8 mouse cellular contexts compared by ENCODE assay signal in genomic region chr19:6376255-6376564, GRCm38 (mm10). TPM values are rescaled to one million over a fixed set of nuclear protein-coding genes. Genes with fewer than 3 reads are reported as not detected.
DNase-seq lines count a peak whose midpoint lies in the region; ATAC-seq and TF ChIP-seq lines count a peak whose summit lies in the region.

No protein-coding gene starts in this region.

- peak; percentile 83 for DNase-seq in forebrain, embryonic 11.5 days (ENCODE audit: low spot score)
- DNase-seq in left cerebral cortex, postnatal 4 days: peak; percentile 81
- no peak for DNase-seq in left cerebral cortex, adult 11 months (ENCODE audit: low spot score)
- DNase-seq in G1E (ENCODE audit: low spot score): no peak
- peak; percentile 66 to 82 for DNase-seq in cerebellum, postnatal 4 days (ENCODE audit: low spot score in 2 of 2)
- DNase-seq in liver, embryonic 14.5 days (ENCODE audit: low read depth in 3 of 3, low spot score in 3 of 3): no peak
- no peak for DNase-seq in frontal cortex, postnatal 10 days (ENCODE audit: low spot score in 2 of 2)

- intact Hi-C loops in left cerebral cortex, postnatal 4 days (cut with DNase I): no loop called here

- TF ChIP-seq EP300 in liver, embryonic 14.5 days (IDR thresholded peaks at IDR 0.05; ENCODE audit: low read depth): no peak

- H3K9ac ChIP-seq in forebrain, embryonic 11.5 days (ENCODE audit: low read length): no peak overlapping the region
- H3K9ac ChIP-seq in forebrain, embryonic 13.5 days: no peak overlapping the region
- no peak overlapping the region for H3K9ac ChIP-seq in liver, embryonic 14.5 days (replicated peaks)

- H3K9me3 ChIP-seq in forebrain, embryonic 11.5 days (ENCODE audit: control insufficient read depth, low read length): no peaks in the 10 kb centered on the region
- no peaks in the 10 kb centered on the region for H3K9me3 ChIP-seq in forebrain, embryonic 13.5 days (replicated peaks)
- H3K9me3 ChIP-seq in G1E (replicated peaks): no peaks in the 10 kb centered on the region
- no peaks in the 10 kb centered on the region for H3K9me3 ChIP-seq in liver, embryonic 14.5 days (ENCODE audit: control insufficient read depth, low read length)

- no peak overlapping the region for H3K4me3 ChIP-seq in forebrain, embryonic 11.5 days (ENCODE audit: low read depth, low read length)
- no peak overlapping the region for H3K4me3 ChIP-seq in forebrain, embryonic 13.5 days
- H3K4me3 ChIP-seq in G1E (ENCODE audit: low read depth, low read length): no peak overlapping the region
- H3K4me3 ChIP-seq in liver, embryonic 14.5 days (ENCODE audit: insufficient read depth in 1 of 2, low read depth in 2 of 2, low read length in 2 of 2): no peak overlapping the region

- no peak overlapping the region for H3K27ac ChIP-seq in forebrain, embryonic 11.5 days (ENCODE audit: low read depth, low read length)
- H3K27ac ChIP-seq in forebrain, embryonic 13.5 days: no peak overlapping the region
- no peak overlapping the region for H3K27ac ChIP-seq in liver, embryonic 14.5 days

- H3K36me3 ChIP-seq in forebrain, embryonic 11.5 days (ENCODE audit: control insufficient read depth, insufficient read depth, low read length): peaks cover 57% of the 10 kb centered on the region
- H3K36me3 ChIP-seq in forebrain, embryonic 13.5 days (ENCODE audit: poor library complexity, severe bottlenecking): peaks cover 86% of the 10 kb centered on the region
- peaks cover 98% of the 10 kb centered on the region for H3K36me3 ChIP-seq in G1E (replicated peaks)
- peaks cover 75% of the 10 kb centered on the region for H3K36me3 ChIP-seq in liver, embryonic 14.5 days (replicated peaks; ENCODE audit: control insufficient read depth, insufficient read depth, low read depth)

- 80% methylated on average over 14 of the region's 14 CpGs for WGBS in forebrain, embryonic 11.5 days
- WGBS in forebrain, embryonic 13.5 days: 73% methylated on average over 14 of the region's 14 CpGs
- WGBS in liver, embryonic 14.5 days (ENCODE audit: insufficient replicate concordance): 80% methylated on average over 14 of the region's 14 CpGs

- ATAC-seq in forebrain, embryonic 11.5 days (replicated peaks; ENCODE audit: low FRiP score): no peak
- no peak for ATAC-seq in forebrain, embryonic 13.5 days
- ATAC-seq in G1E (ENCODE audit: extremely low read depth, insufficient number of reproducible peaks, low FRiP score, poor library complexity, severe bottlenecking): no peak
- ATAC-seq in liver, embryonic 14.5 days (ENCODE audit: insufficient read depth): no peak

- no peaks in the 10 kb centered on the region for H3K4me1 ChIP-seq in forebrain, embryonic 11.5 days (replicated peaks; ENCODE audit: control insufficient read depth, insufficient read depth, low read length)
- 0 out of 2 replicates have a peak, but pooled peaks cover 7% of the 10 kb centered on the region for H3K4me1 ChIP-seq in forebrain, embryonic 13.5 days
- H3K4me1 ChIP-seq in G1E (ENCODE audit: insufficient read depth, low read depth, low read length): peaks cover 57% of the 10 kb centered on the region
- H3K4me1 ChIP-seq in liver, embryonic 14.5 days (replicated peaks; ENCODE audit: control insufficient read depth in 2 of 2, insufficient read depth in 2 of 2, low read length in 1 of 2): no peaks in the 10 kb centered on the region

- TF ChIP-seq CTCF in G1E (IDR thresholded peaks at IDR 0.05; ENCODE audit: low read depth, low read length): 0 out of 2 replicates have a peak, but pooled peaks have one; percentile 35
- peak; percentile 86 for TF ChIP-seq CTCF in liver, embryonic 14.5 days (IDR thresholded peaks at IDR 0.05; ENCODE audit: low read depth)

- H3K4me2 ChIP-seq in forebrain, embryonic 11.5 days (ENCODE audit: low read depth, low read length, severe bottlenecking): no peak overlapping the region
- no peak overlapping the region for H3K4me2 ChIP-seq in forebrain, embryonic 13.5 days
- H3K4me2 ChIP-seq in liver, embryonic 14.5 days (ENCODE audit: low read depth): no peak overlapping the region

- no peaks in the 10 kb centered on the region for H3K27me3 ChIP-seq in forebrain, embryonic 11.5 days (ENCODE audit: control insufficient read depth, insufficient read depth, low read length)
- no peaks in the 10 kb centered on the region for H3K27me3 ChIP-seq in forebrain, embryonic 13.5 days
- no peaks in the 10 kb centered on the region for H3K27me3 ChIP-seq in G1E (ENCODE audit: insufficient read depth, low read length)
- no peaks in the 10 kb centered on the region for H3K27me3 ChIP-seq in liver, embryonic 14.5 days (ENCODE audit: control insufficient read depth, insufficient read depth, low read length)

RNA-seq across cellular contexts. Expression of gene Pygm, which starts 8.0 kb away (rescaled TPM):
- 1.2 TPM in 2 replicates for polyA plus RNA-seq in forebrain, embryonic 11.5 days (2014; fragmentation: Nextera tagmentation; extraction: Ambion mirVana)
- 2.0 and 2.1 TPM in 2 replicates for polyA plus RNA-seq in forebrain, embryonic 13.5 days (2015; fragmentation: Nextera tagmentation; extraction: Ambion mirVana)
- total RNA-seq in left cerebral cortex, postnatal 4 days (2021): 1 to 10 TPM; 6.2 to 8.2 TPM
- total RNA-seq in G1E (2014; fragmentation: Nextera tagmentation) (7.1 TPM in 1 of 2 replicates, not detected in the other), G1E (2017) (0.41 and 0.87 TPM in 2 replicates)
- 0.13 and 0.14 TPM in 2 replicates for polyA plus RNA-seq in G1E (2012)
- 1.2 TPM in 2 replicates for polyA plus RNA-seq in liver, embryonic 14.5 days (2012; rRNA removed)
- 1.2 and 1.3 TPM in 2 replicates for polyA plus RNA-seq in liver, embryonic 14.5 days (2014; fragmentation: Nextera tagmentation; extraction: Ambion mirVana)

RNA-seq across cellular contexts. Expression of gene Sf1, which starts 12.7 kb away (rescaled TPM):
- 275 and 283 TPM in 2 replicates for polyA plus RNA-seq in forebrain, embryonic 11.5 days (2014; fragmentation: Nextera tagmentation; extraction: Ambion mirVana)
- 134 and 139 TPM in 2 replicates for polyA plus RNA-seq in forebrain, embryonic 13.5 days (2015; fragmentation: Nextera tagmentation; extraction: Ambion mirVana)
- 100 to 1,000 TPM; 231 to 244 TPM for total RNA-seq in left cerebral cortex, postnatal 4 days (2021)
- total RNA-seq in G1E (2014; fragmentation: Nextera tagmentation) (511 and 574 TPM in 2 replicates), G1E (2017) (96.0 and 104 TPM in 2 replicates)
- polyA plus RNA-seq in G1E (2012): 1,720 and 2,369 TPM in 2 replicates
- 57.4 and 60.9 TPM in 2 replicates for polyA plus RNA-seq in liver, embryonic 14.5 days (2012; rRNA removed)
- 57.9 and 65.0 TPM in 2 replicates for polyA plus RNA-seq in liver, embryonic 14.5 days (2014; fragmentation: Nextera tagmentation; extraction: Ambion mirVana)

RNA-seq across cellular contexts. Expression of gene Rasgrp2, which starts 22.9 kb away (rescaled TPM):
- polyA plus RNA-seq in forebrain, embryonic 11.5 days (2014; fragmentation: Nextera tagmentation; extraction: Ambion mirVana): 9.5 and 12.9 TPM in 2 replicates
- 21.1 and 25.1 TPM in 2 replicates for polyA plus RNA-seq in forebrain, embryonic 13.5 days (2015; fragmentation: Nextera tagmentation; extraction: Ambion mirVana)
- 100 to 1,000 TPM; 225 to 228 TPM for total RNA-seq in left cerebral cortex, postnatal 4 days (2021)
- not detected in 2 replicates for total RNA-seq in G1E (2014; fragmentation: Nextera tagmentation)
- 1.5 and 3.7 TPM in 2 replicates for total RNA-seq in G1E (2017)
- polyA plus RNA-seq in G1E (2012): 2.3 and 3.5 TPM in 2 replicates
- polyA plus RNA-seq in liver, embryonic 14.5 days (2012; rRNA removed): 64.1 and 74.5 TPM in 2 replicates
- 76.3 and 76.9 TPM in 2 replicates for polyA plus RNA-seq in liver, embryonic 14.5 days (2014; fragmentation: Nextera tagmentation; extraction: Ambion mirVana)

RNA-seq across cellular contexts. Expression of gene Map4k2, which starts 35.3 kb away (rescaled TPM):
- polyA plus RNA-seq in forebrain, embryonic 11.5 days (2014; fragmentation: Nextera tagmentation; extraction: Ambion mirVana): 11.8 and 13.7 TPM in 2 replicates
- 11.3 and 15.4 TPM in 2 replicates for polyA plus RNA-seq in forebrain, embryonic 13.5 days (2015; fragmentation: Nextera tagmentation; extraction: Ambion mirVana)
- 100 to 1,000 TPM in 1 of 2 experiments, 10 to 100 TPM in 1; 91.7 to 102 TPM for total RNA-seq in left cerebral cortex, postnatal 4 days (2021)
- 13.3 and 13.4 TPM in 2 replicates for total RNA-seq in G1E (2014; fragmentation: Nextera tagmentation)
- total RNA-seq in G1E (2017): 13.2 and 19.4 TPM in 2 replicates
- polyA plus RNA-seq in G1E (2012): 19.3 and 26.6 TPM in 2 replicates
- 15.9 and 17.6 TPM in 2 replicates for polyA plus RNA-seq in liver, embryonic 14.5 days (2012; rRNA removed)
- polyA plus RNA-seq in liver, embryonic 14.5 days (2014; fragmentation: Nextera tagmentation; extraction: Ambion mirVana): 3.0 and 3.7 TPM in 2 replicates

RNA-seq across cellular contexts. Expression of gene Men1, which starts 41.4 kb away (rescaled TPM):
- 83.5 and 97.8 TPM in 2 replicates for polyA plus RNA-seq in forebrain, embryonic 11.5 days (2014; fragmentation: Nextera tagmentation; extraction: Ambion mirVana)
- polyA plus RNA-seq in forebrain, embryonic 13.5 days (2015; fragmentation: Nextera tagmentation; extraction: Ambion mirVana): 83.8 and 92.4 TPM in 2 replicates
- 10 to 100 TPM; 81.1 to 81.4 TPM for total RNA-seq in left cerebral cortex, postnatal 4 days (2021)
- total RNA-seq in G1E (2014; fragmentation: Nextera tagmentation) (51.0 and 53.9 TPM in 2 replicates), G1E (2017) (28.8 and 30.9 TPM in 2 replicates)
- polyA plus RNA-seq in G1E (2012): 146 and 213 TPM in 2 replicates
- polyA plus RNA-seq in liver, embryonic 14.5 days (2012; rRNA removed): 19.9 and 20.4 TPM in 2 replicates
- 12.5 and 13.5 TPM in 2 replicates for polyA plus RNA-seq in liver, embryonic 14.5 days (2014; fragmentation: Nextera tagmentation; extraction: Ambion mirVana)

Comparison
In these comparisons a context has a peak if more than half of its experiments do, and no peak if none do; other contexts are left out.
1. DNase-seq: peak in forebrain, embryonic 11.5 days (single experiment), left cerebral cortex, postnatal 4 days (single experiment) and cerebellum, postnatal 4 days (2 of 2); none in left cerebral cortex, adult 11 months (single experiment), G1E (single experiment), liver, embryonic 14.5 days (0 of 3) and frontal cortex, postnatal 10 days (0 of 2).